Mouse (Mus musculus) midbrain, embryonic 16.5 days (tissue): ENCODE results near the gene St6galnac6. TPM values are rescaled to one million over a fixed set of nuclear protein-coding genes. Genes with fewer than 3 reads are reported as not detected.

Experiments used
- ATAC-seq: fragments of 200-750 bp; cut with Nextera tagmentation; 2 replicates; pipeline ENCODE4 v1.8.0; 2017; ENCODE audit warnings: moderate TSS enrichment
- H3K27ac ChIP-seq: fragments of 300-500 bp; sonication (generic); 2 replicates; pipeline ENCODE4 v1.5.1; 2014; ENCODE audit warnings: mild to moderate bottlenecking, low read length, mixed read lengths
- H3K27me3 ChIP-seq: fragments of 300-500 bp; sonication (generic); 2 replicates; pipeline ENCODE4 v1.6.1; 2014; ENCODE audit warnings: low read depth, low read length, mixed read lengths; ENCODE audit not compliant: control insufficient read depth, insufficient read depth
- H3K36me3 ChIP-seq: fragments of 300-500 bp; sonication (generic); 2 replicates; pipeline ENCODE4 v1.6.1; 2014; ENCODE audit warnings: mild to moderate bottlenecking, low read length, moderate library complexity, mixed read lengths; ENCODE audit not compliant: control insufficient read depth, insufficient read depth
- H3K4me1 ChIP-seq: fragments of 300-500 bp; sonication (generic); 2 replicates; pipeline ENCODE4 v1.6.1; 2014; ENCODE audit warnings: mild to moderate bottlenecking, low read length, mixed read lengths; ENCODE audit not compliant: control insufficient read depth, insufficient read depth
- H3K4me2 ChIP-seq: fragments of 300-500 bp; sonication (generic); 2 replicates; pipeline ENCODE4 v1.6.1; 2014; ENCODE audit warnings: mild to moderate bottlenecking, low read length, mixed read lengths
- H3K4me3 ChIP-seq: fragments of 300-500 bp; sonication (generic); 2 replicates; pipeline ENCODE4 v1.5.1; 2014; ENCODE audit warnings: low read depth, mild to moderate bottlenecking, low read length, moderate library complexity, mixed read lengths
- H3K9ac ChIP-seq: fragments of 300-500 bp; sonication (generic); 2 replicates; pipeline ENCODE4 v1.6.1; 2014; ENCODE audit warnings: low read depth, low read length, mixed read lengths
- H3K9me3 ChIP-seq: fragments of 300-500 bp; sonication (generic); replicated peaks from 2 replicates; pipeline ENCODE4 v1.6.1; 2014; ENCODE audit warnings: mild to moderate bottlenecking, low read length, mixed read lengths; ENCODE audit not compliant: control insufficient read depth, poor library complexity, severe bottlenecking
- WGBS: fragments of 180-500 bp; shearing (Covaris S2); extraction: QIAGEN DNeasy Blood & Tissue Kit; methylation state at CpG from one replicate; pipeline ENCODE4 v1.1.7; 2014; 5-methylcytosine and 5-hydroxymethylcytosine counted together
- polyA plus RNA-seq: library from polyadenylated mRNA; unstranded; fragments of >200 nt; fragmentation: Nextera tagmentation; extraction: Ambion mirVana; gene quantifications from 2 replicates; pipeline ENCODE4 v1.2.1, GENCODE M21; 2015

The St6galnac6 gene
- polyA plus RNA-seq, 1 experiment from 2014 or later: 36.4 TPM

- Histone ChIP-seq H3K27ac (no peak overlapping the region), H3K36me3 (peaks cover 9% of the 10 kb centered on the region), H3K9me3 (no peaks in the 10 kb centered on the region), H3K27me3 (no peaks in the 10 kb centered on the region), H3K4me3 (no peak overlapping the region), H3K4me1 (no peaks in the 10 kb centered on the region), H3K4me2 (no peak overlapping the region), H3K9ac (no peak overlapping the region)
- no peak for ATAC-seq
- 76% methylated on average over 13 of the region's 13 CpGs for WGBS
Measured at GRCm38 (mm10) chr2:32596725-32597124, 2.8 kb upstream of the St6galnac6 start.

GRCm38 (mm10) chr2:32597248-32597647 lies 2.3 kb upstream of the St6galnac6 start:
- Histone ChIP-seq H3K4me1 (no peaks in the 10 kb centered on the region), H3K27me3 (no peaks in the 10 kb centered on the region), H3K4me2 (no peak overlapping the region), H3K36me3 (peaks cover 9% of the 10 kb centered on the region), H3K9me3 (no peaks in the 10 kb centered on the region), H3K4me3 (no peak overlapping the region), H3K27ac (no peak overlapping the region), H3K9ac (no peak overlapping the region)
- no peak for ATAC-seq
- WGBS: 90% methylated on average over 5 of the region's 5 CpGs

GRCm38 (mm10) chr2:32597699-32598098 lies 1.8 kb upstream of the St6galnac6 start:
- Histone ChIP-seq H3K9me3 (no peaks in the 10 kb centered on the region), H3K36me3 (peaks cover 9% of the 10 kb centered on the region), H3K4me3 (no peak overlapping the region), H3K9ac (no peak overlapping the region), H3K27ac (no peak overlapping the region), H3K27me3 (no peaks in the 10 kb centered on the region), H3K4me2 (no peak overlapping the region), H3K4me1 (no peaks in the 10 kb centered on the region)
- WGBS: 91% methylated on average over 5 of the region's 5 CpGs
- no peak for ATAC-seq

GRCm38 (mm10) chr2:32598506-32598905 lies 1.0 kb upstream of the St6galnac6 start:
- ATAC-seq: no peak
- H3K4me1 ChIP-seq: no peaks in the 10 kb centered on the region

GRCm38 (mm10) chr2:32601417-32602065 lies 2.0 kb downstream of the St6galnac6 start:
- ATAC-seq: no peak; the same call in 1 of the 2 replicates
- Histone ChIP-seq H3K27me3 (no peaks in the 10 kb centered on the region), H3K4me2 (no peak overlapping the region), H3K9ac (no peak overlapping the region), H3K4me3 (no peak overlapping the region), H3K36me3 (no peaks in the 10 kb centered on the region), H3K4me1 (no peaks in the 10 kb centered on the region), H3K9me3 (no peaks in the 10 kb centered on the region), H3K27ac (no peak overlapping the region)
- 38% methylated on average over 8 of the region's 8 CpGs for WGBS

More at GRCm38 (mm10) chr2:32598506-32598905, 1.0 kb upstream of the St6galnac6 start:
- no peak overlapping the region for H3K4me2 ChIP-seq
- peaks cover 9% of the 10 kb centered on the region for H3K36me3 ChIP-seq
- no peaks in the 10 kb centered on the region for H3K27me3 ChIP-seq
- H3K9me3 ChIP-seq: no peaks in the 10 kb centered on the region
- 90% methylated on average over 8 of the region's 8 CpGs for WGBS
- no peak overlapping the region for H3K27ac ChIP-seq
- H3K9ac ChIP-seq: no peak overlapping the region
- no peak overlapping the region for H3K4me3 ChIP-seq

GRCm38 (mm10) chr2:32602600-32603054 lies 3.1 kb downstream of the St6galnac6 start:
- H3K4me1 ChIP-seq: peaks cover 3% of the 10 kb centered on the region
- no peak overlapping the region for H3K4me3 ChIP-seq
- peak overlapping the region; percentile 26; the same call in 1 of the 2 replicates for H3K4me2 ChIP-seq
- no peak overlapping the region for H3K9ac ChIP-seq
- no peaks in the 10 kb centered on the region for H3K36me3 ChIP-seq
- under 1% methylated on average over 11 of the region's 11 CpGs for whole genome bisulfite sequencing
- no peaks in the 10 kb centered on the region for H3K9me3 ChIP-seq
- H3K27me3 ChIP-seq: 0 out of 2 replicates have a peak, but pooled peaks cover 2% of the 10 kb centered on the region
- ATAC-seq: no peak
- H3K27ac ChIP-seq: no peak overlapping the region

GRCm38 (mm10) chr2:32604631-32605030 lies 5.1 kb downstream of the St6galnac6 start:
- no peaks in the 10 kb centered on the region for H3K9me3 ChIP-seq
- no peaks in the 10 kb centered on the region for H3K36me3 ChIP-seq
- H3K4me3 ChIP-seq: no peak overlapping the region
- no peak overlapping the region for H3K4me2 ChIP-seq
- ATAC-seq: no peak
- H3K4me1 ChIP-seq: peaks cover 15% of the 10 kb centered on the region
- H3K27ac ChIP-seq: no peak overlapping the region
- 52% methylated on average over 10 of the region's 10 CpGs for WGBS
- peaks cover 3% of the 10 kb centered on the region; the same call in 1 of the 2 replicates for H3K27me3 ChIP-seq
- H3K9ac ChIP-seq: no peak overlapping the region

GRCm38 (mm10) chr2:32606161-32607142 lies 6.9 kb downstream of the St6galnac6 start:
- 18% methylated on average over 34 of the region's 55 CpGs for WGBS
- no peaks in the 10 kb centered on the region for H3K9me3 ChIP-seq
- H3K36me3 ChIP-seq: no peaks in the 10 kb centered on the region
- peaks cover 3% of the 10 kb centered on the region; the same call in 1 of the 2 replicates for H3K27me3 ChIP-seq
- peak overlapping the region; percentile 86 for H3K4me2 ChIP-seq
- no peak overlapping the region for H3K27ac ChIP-seq
- H3K4me1 ChIP-seq: peaks cover 23% of the 10 kb centered on the region
- peak overlapping the region; percentile 68 for H3K4me3 ChIP-seq
- peak; percentile 84 for ATAC-seq
- peak overlapping the region; percentile 79 for H3K9ac ChIP-seq
